Mouse (Mus musculus) ES-E14 (cell line): Measurements from ENCODE around the gene Tmem175. TPM values are rescaled to one million over a fixed set of nuclear protein-coding genes. Genes with fewer than 3 reads are reported as not detected.

Source experiments
- DNase-seq: peaks from one replicate; pipeline ENCODE4 v3.0.0-alpha.2; 2013; ENCODE audit warnings: low read depth, low spot score
- H3K27ac ChIP-seq: 2 replicates; pipeline ENCODE4 v1.5.1; 2012; ENCODE audit warnings: low read depth, mild to moderate bottlenecking, low read length, moderate library complexity, mixed read lengths; ENCODE audit not compliant: poor library complexity, insufficient read depth, severe bottlenecking
- H3K36me3 ChIP-seq: 2 replicates; pipeline ENCODE4 v1.6.1; 2012; ENCODE audit warnings: mild to moderate bottlenecking, low read length, moderate library complexity, mixed read lengths; ENCODE audit not compliant: control insufficient read depth, poor library complexity, insufficient read depth, severe bottlenecking
- H3K4me1 ChIP-seq, 2 experiments: fragments of 150-350 bp in 1 of 2; sonication (generic) in 1 of 2; 2 replicates each; pipeline ENCODE4 v1.6.1; 2012; ENCODE audit warnings: low read length in 2 of 2, mild to moderate bottlenecking in 1 of 2, mixed read lengths in 1 of 2; ENCODE audit not compliant: control insufficient read depth in 2 of 2, insufficient read depth in 2 of 2, poor library complexity in 1 of 2
- H3K4me3 ChIP-seq, 2 experiments: fragments of 150-350 bp in 1 of 2; sonication (generic) in 1 of 2; 2 replicates each; pipeline ENCODE4 v1.5.1; 2012; ENCODE audit warnings: low read length in 2 of 2, low read depth in 1 of 2, mild to moderate bottlenecking in 1 of 2, mixed read lengths in 1 of 2; ENCODE audit not compliant: insufficient read depth in 1 of 2, poor library complexity in 1 of 2, severe bottlenecking in 1 of 2
- H3K9ac ChIP-seq: 2 replicates; pipeline ENCODE4 v1.6.1; 2012; ENCODE audit warnings: low read depth, mild to moderate bottlenecking, low read length, mixed read lengths; ENCODE audit not compliant: poor library complexity, insufficient read depth, severe bottlenecking
- H3K9me3 ChIP-seq: fragments of 150-350 bp; sonication (generic); 2 replicates; pipeline ENCODE4 v1.6.1; 2012; ENCODE audit warnings: low read depth, mild to moderate bottlenecking, low read length; ENCODE audit not compliant: control insufficient read depth, insufficient read depth
- CHD2 ChIP-seq: IDR thresholded peaks from 2 replicates; pipeline ENCODE4 v1.6.1; 2014; ENCODE audit warnings: mild to moderate bottlenecking, low read depth, low read length, inconsistent platforms
- HCFC1 ChIP-seq: IDR thresholded peaks from 2 replicates; pipeline ENCODE4 v1.6.1; 2012; ENCODE audit warnings: low read length, inconsistent platforms, borderline replicate concordance; ENCODE audit not compliant: insufficient read depth
- MAFK ChIP-seq: IDR thresholded peaks from 2 replicates; pipeline ENCODE4 v1.6.1; 2014; ENCODE audit warnings: mild to moderate bottlenecking, low read depth, low read length, inconsistent platforms; ENCODE audit not compliant: insufficient read depth
- ZC3H11A ChIP-seq: IDR thresholded peaks from 2 replicates; pipeline ENCODE4 v1.6.1; 2012; ENCODE audit warnings: low read depth, mild to moderate bottlenecking, inconsistent platforms, low read length, borderline replicate concordance
- ZNF384 ChIP-seq: IDR thresholded peaks from 2 replicates; pipeline ENCODE4 v1.6.1; 2012; ENCODE audit warnings: low read depth, low read length, inconsistent platforms
- in situ Hi-C, 2 experiments: fragments of 600-800 bp; cut with MboI; formaldehyde crosslinking; loops; one replicate each; pipeline ENCODE4 v1.15.1; 2025; ENCODE audit warnings: low sequenced_read_pairs in 2 of 2, inconsistent platforms in 1 of 2; ENCODE audit not compliant: unreplicated experiment in 2 of 2
- total RNA-seq: library from RNA; depleted of rRNA; stranded (reverse); fragments of 300-350 nt; gene quantifications from 2 replicates; pipeline ENCODE4 v1.2.3, GENCODE M21; 2012; rRNA removed

The Tmem175 gene
- 14.1 and 14.5 TPM in 2 replicates for total RNA-seq

DNA sequence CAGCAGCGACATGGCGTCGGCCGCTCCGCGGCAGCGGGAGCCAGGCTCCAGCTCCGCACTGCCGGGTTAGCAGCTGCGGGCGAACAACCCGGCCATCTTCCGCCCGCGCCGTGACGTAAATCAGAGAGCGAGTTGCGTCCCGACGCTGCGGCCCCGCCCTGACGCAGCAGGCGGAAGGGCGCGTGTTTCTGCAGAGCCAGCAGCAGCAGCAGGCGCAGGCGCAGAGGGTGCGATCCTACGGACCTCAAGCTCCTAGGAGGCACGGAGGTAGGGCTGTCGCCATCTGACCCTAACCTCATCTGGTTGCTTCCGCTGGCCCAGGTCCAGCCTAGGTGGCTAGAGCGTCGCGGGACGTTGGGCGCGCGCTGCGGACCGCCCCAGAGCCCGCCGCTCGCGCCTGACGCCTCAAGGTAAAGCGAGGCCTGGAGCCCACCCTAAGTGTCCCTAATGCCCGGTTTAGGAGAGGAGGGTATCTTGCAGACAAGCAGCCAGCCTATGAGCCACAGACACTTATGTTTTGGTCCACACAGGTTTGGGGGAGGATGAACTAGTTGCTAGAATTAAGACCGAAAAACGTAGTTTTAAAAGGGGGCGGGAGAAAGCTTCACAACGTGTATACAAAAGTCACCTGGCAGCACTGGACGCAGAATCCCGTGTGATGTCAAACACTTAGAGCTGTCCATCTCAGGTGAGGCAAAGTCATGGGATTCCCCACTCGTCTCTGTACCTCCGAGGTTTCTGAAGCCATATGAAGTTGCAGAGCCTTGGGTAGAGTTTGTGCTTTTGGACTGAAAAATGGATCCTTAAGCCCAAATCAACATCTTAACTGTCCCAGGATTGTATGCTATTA, at the start of gene Tmem175, which contains the start of gene Gak:
Gene Tmem175 (plus strand): TSS at position 137 of the 850 bp plus-strand sequence.
Gene Gak (minus strand): TSS at position 122 of the 850 bp plus-strand sequence.
- in situ Hi-C loops, result no loop called here
- H3K27ac ChIP-seq, result peak within 1 kb of the TSS; percentile 16; the same call in 1 of the 2 replicates
- peak; percentile 89 for DNase-seq
- peak within 1 kb of the TSS; percentile 92 for H3K9ac ChIP-seq
- H3K4me1 ChIP-seq, result no peaks in the 10 kb centered on the region
- no peak for TF ChIP-seq ZC3H11A
- TF ChIP-seq MAFK, result peak; percentile 91
- no peak for TF ChIP-seq HCFC1
- no peaks in the 10 kb centered on the region for H3K9me3 ChIP-seq
- H3K36me3 ChIP-seq, result no peaks in the 10 kb centered on the region
- peak within 1 kb of the TSS; percentile 87 to 93 for H3K4me3 ChIP-seq

GRCm38 (mm10) chr5:108581361-108581891, 48.1 kb upstream of the Tmem175 start:
- Histone ChIP-seq H3K36me3 (peaks cover 36% of the 10 kb centered on the region), H3K9me3 (no peaks in the 10 kb centered on the region), H3K9ac (no peak overlapping the region), H3K27ac (no peak overlapping the region), H3K4me3 (no peak overlapping the region), H3K4me1 (no peaks in the 10 kb centered on the region)
- no peak for TF ChIP-seq ZNF384
- no peak for TF ChIP-seq MAFK
- no peak for TF ChIP-seq CHD2
- TF ChIP-seq HCFC1, result no peak
- in situ Hi-C loops, result no loop called here
- DNase-seq, result no peak

GRCm38 (mm10) chr5:108599923-108600322, 29.6 kb upstream of the Tmem175 start:
- Histone ChIP-seq H3K4me3 (no peak overlapping the region), H3K27ac (no peak overlapping the region), H3K36me3 (peaks cover 38% of the 10 kb centered on the region), H3K9ac (no peak overlapping the region), H3K9me3 (no peaks in the 10 kb centered on the region), H3K4me1 (no peaks in the 10 kb centered on the region)
- TF ChIP-seq MAFK, result no peak
- no peak for TF ChIP-seq ZC3H11A
- no peak for TF ChIP-seq HCFC1
- no peak for TF ChIP-seq CHD2
- no peak for TF ChIP-seq ZNF384
- no peak for DNase-seq
- in situ Hi-C loops, result no loop called here

- in situ Hi-C loops, result no loop called here
- TF ChIP-seq HCFC1 (no peak), CHD2 (no peak), ZC3H11A (no peak), MAFK (no peak), ZNF384 (no peak)
- Histone ChIP-seq H3K27ac (no peak overlapping the region), H3K4me3 (no peak overlapping the region), H3K4me1 (no peaks in the 10 kb centered on the region), H3K9ac (no peak overlapping the region), H3K36me3 (peaks cover 44% of the 10 kb centered on the region), H3K9me3 (no peaks in the 10 kb centered on the region)
- DNase-seq, result no peak
Observed at GRCm38 (mm10) chr5:108602537-108602936, 27.0 kb upstream of the Tmem175 start.
